Mouse (Mus musculus) layer of hippocampus, postnatal 10 days (tissue): ENCODE measurements around the gene Lsamp. TPM values are rescaled to one million over a fixed set of nuclear protein-coding genes. Genes with fewer than 3 reads are reported as not detected.

ENCODE experiments used
- DNase-seq, 2 experiments: peaks; one replicate each; pipeline ENCODE4 v3.0.0; 2021; ENCODE audit warnings: low spot score in 2 of 2
- total RNA-seq, 2 experiments: library from RNA; stranded (reverse); gene quantifications; 2 replicates each; pipeline ENCODE4 v1.2.3; 2021

The Lsamp gene
- total RNA-seq, 2 experiments from 2014 or later, result 527 to 565 TPM

DNA sequence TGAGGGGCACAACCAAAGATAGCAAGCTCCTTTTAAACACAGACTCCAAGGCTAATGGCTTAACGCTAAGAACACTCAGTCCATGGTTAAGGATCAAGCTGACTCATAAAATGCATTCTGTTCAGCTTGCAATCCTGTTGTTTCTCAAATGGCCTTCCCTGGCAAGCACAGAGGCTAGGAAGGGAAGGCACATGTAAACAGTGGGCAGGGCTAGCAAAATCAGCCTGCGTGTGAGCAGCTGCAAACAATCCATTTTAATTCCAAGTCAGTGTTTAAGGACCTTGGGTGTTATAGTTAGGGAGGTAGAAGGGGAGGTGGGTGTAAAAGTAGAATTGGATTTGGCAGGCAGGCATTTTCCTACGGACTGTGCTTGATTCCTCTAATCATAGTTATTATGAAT lies 1195.4 kb downstream of the Lsamp start:
- DNase-seq, result no peak

DNA sequence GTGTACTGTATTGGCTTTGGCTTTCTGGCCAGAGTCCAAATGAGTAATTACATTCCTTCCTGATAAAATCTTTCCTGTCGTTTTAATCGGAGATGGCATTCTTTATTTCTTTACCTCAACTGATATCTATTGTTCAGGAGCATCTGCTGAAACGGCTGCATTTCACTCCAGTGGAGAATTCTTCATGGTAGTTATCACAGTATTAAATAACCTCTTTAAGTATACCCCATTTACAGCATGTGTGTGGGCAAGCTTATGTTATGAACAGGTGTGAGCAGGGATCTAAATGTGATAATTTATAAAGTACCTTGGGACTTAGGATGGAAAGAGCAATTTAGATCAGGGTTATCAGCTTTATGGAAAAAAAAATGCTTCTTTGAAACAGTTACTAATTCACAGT lies 1196.7 kb downstream of the Lsamp start:
- DNase-seq, result no peak

DNA sequence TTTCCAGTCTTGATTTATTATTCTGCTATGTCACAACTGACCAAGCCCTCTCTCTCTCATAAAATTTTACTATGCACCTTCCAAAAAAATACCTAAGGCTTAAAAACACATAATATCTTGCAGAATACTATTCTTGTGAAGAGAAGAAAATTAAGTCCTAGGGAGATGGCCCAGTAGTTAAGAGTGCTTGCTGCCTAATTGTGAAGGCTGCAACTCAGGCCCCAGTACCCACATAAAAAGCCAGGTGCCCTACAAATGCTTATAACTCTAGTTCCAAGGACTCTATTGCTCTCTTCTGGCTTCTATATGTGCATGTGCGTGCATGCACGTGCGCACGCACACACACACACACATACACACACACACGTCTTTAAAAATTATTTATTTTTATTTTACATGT lies 1225.9 kb downstream of the Lsamp start:
- DNase-seq, result no peak

DNA sequence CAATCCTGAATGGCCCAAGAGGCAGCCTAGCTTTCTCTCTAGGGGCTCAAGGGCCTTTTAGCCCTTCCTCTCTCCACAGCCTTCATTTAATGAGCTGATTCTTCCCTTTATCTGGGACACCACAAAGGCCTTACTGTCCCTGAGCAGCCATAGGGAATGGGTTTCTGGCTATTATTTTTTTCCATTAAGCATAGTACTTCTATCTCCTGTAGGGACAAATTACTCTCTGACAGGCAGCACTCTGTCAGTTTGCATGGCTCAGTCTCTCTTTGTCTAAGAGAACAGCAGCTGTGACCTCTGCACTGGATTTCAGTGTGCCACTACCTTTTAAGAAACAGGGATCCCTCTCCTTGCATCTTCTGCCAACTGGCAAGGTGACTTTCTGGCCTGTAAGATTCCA lies 1251.7 kb downstream of the Lsamp start:
- no peak for DNase-seq

DNA sequence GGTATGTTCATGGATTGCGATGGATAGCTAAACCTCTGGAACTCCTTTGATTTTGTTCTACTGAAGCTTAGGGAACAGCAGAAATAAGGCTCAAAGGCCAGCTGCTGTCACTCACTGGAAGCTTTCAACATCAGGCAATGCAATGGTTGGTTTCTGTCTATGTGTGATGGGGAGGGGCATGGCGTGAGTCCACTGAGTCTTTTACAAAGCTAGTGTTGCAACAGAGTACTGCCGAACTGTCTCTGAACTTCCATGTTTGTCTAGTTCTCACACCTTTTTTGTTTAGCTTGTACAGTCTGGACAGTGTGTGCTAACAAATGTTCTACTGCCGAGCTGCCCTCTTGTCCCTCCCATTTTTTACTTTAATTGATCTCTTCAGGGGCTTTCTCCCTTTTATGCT lies 1258.7 kb downstream of the Lsamp start:
- no peak for DNase-seq

DNA sequence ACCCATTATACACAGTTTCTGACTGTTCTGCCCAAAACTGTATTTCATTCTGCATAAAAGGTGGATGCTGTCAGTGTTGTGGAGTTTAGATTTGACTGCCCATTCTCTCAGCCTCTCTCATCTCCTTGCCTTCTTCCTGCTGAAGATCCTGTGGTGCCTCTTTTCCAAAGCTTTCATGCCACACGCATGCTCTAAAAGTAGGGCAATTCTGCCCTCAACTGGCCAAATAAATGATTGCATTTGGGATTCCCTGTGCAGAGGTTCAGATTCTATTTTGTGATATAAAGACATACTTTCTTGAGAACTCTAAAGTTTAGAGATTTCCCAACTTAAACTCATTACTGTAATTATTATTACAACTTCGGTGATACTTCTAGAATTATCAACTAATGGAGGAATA lies 1260.5 kb downstream of the Lsamp start:
- DNase-seq, result peak; percentile 66 to 77

DNA sequence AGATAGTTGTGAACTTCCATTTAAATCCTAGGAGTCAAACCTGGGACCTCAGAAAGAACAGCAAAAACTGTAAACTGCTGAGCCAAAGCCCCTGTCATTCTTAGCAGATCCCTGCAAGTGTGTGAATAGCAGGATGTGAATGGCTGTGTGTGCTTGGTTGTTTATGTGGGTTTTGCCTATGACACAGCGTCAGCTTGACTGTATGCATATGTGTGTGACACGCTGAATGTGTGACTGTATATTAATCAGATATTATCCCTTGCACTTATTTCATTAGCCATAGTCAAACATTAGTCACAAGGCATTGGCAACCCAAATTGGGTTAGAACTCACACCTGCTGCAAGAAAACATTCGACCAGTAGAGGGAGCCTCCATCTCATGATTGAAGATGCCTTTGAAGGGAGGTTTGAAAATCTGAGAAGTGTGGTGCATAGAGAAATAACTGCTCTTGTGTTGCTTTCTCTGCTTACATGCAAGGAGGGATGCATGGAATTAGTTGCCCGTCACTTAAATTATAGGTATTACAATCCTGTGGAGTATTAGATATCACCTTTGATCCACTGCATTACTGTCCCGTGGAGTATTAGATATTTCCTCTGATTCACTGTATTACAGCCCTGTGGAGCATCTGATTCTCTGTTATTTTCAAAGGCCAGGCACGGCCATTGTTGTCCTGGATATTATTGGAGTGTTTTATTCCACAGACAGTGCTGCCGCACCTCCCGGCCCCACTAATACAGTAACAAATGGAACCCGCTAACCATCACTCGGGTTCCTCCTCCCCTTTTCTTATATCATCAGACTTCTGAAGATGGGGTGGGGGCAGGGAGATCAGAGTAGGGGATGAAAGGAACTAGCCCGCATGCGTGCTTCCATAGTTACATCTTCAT lies 1274.2 kb downstream of the Lsamp start:
- peak; percentile 86 for DNase-seq

DNA sequence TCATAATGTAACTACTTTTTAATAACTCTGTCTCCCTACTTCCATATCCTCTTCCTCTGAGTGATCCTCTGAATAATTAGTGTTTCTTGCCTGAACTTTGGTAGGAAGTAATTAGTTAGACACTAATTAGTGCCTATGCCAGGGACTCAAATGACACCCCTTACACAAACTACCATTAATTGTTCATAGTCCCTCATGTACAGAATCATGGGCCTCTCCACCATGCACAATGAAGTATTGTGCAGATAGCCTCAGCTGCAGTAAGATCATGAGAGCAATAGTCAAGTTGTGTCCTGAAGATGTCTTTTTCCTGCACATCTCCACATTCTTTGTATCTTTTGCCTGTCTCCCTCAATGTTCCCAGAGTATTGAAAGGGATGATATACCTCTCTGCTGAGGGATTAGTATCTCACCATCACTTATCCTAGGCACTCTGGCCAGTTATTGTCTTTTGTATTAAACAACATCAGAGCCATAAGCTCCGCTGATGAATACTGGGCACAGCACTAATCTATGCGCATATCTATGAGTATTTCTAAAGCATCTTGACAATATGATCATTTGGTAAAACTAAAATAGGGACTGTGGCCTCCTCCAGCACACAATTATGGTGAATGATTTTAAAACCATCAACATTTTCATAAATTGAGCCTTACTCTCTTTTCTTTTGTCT lies 1292.0 kb downstream of the Lsamp start:
- no peak for DNase-seq

DNA sequence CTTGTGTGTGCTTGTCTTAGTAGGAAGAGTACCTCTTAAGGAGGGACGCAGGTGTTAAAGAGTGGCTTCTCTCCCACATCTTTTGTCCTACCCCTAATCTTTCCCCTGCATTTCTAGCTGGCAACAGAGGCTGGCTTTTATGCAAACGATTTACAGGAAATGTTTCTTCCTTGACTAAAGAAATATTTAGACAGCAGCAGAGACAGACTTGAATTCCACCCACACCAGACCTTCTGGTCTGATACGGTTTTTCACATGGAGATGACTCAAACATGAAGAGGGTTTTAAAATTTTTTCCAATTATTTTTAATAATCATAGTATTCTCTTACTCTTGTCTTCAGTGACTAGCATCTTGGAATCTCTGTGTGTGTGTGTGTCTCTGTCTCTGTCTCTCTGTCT lies 1333.8 kb downstream of the Lsamp start:
- DNase-seq, result no peak

DNA sequence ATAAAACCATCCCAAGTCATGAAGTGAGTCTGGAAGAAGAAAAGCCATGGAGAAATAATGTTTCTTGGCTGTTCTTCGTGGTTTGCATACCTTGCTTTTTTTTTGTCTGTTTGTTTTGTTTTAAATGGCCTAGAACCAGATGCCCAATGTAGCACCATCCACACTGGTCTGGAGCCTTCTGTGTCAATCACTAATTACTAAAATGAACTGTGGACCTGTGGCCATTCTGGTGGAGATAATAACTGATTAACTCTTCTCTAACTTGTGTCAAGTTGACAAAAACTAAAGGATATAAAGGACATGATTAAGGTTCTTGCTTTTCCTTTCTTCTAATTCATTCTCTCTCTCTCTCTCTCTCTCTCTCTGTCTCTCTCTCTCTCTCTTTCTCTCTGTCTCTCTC lies 1359.3 kb downstream of the Lsamp start:
- no peak for DNase-seq

DNA sequence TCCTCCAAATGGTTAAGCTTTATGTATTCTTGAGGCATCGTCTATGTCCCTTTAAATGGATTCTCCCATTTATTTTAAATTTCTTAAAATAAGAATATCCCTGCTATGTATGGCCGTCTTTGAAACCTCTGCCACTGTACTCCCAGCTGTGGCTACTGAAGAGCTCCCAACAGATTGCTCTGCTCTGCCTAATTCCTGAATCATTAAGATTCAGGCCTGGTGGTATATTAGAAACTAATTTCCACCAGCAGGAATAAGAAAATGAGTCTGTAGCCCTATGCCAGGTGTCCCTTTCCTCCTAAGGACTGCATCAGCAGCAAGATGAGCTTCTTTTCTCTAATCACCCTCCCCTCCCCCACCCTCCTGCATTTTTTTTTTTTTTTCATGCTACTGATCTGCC lies 1381.0 kb downstream of the Lsamp start:
- no peak for DNase-seq

DNA sequence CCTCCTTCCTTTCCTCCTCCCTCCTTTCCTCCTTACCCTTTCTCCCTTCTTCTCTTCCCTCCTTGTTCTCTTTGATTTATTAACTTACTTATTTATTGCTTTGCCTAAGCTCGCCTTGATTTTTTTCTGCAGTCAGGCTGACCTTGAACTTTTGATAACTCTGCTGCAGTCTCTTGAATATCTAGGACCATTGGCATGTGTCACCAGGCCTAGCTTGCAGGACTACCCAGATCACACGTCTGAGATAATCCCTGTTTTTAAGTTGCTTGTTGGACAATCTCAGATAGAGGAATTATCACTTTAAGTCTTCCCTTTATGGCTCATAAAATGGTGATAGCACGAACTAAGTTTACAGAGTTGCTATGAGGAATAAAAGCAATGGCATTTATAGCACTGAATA lies 1399.5 kb downstream of the Lsamp start:
- DNase-seq, result no peak

DNA sequence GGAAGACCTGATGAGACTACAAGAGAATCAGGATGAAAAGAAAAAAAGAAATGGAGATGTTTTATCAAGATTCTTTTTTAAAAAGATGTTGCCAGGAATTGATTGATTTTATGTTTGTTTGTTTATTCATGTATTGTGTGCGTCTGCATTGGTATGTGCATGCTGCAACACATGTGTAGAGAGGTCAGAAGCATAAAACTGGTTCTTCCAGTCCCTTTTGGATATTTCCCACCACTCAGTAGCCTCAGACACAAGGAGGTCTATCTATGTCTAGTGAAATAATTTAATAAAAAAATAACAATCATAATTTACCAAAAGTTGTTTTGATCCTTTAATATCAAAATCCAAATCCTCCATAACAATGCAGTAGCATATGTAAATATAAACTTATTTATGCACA lies 1400.1 kb downstream of the Lsamp start:
- DNase-seq, result no peak

DNA sequence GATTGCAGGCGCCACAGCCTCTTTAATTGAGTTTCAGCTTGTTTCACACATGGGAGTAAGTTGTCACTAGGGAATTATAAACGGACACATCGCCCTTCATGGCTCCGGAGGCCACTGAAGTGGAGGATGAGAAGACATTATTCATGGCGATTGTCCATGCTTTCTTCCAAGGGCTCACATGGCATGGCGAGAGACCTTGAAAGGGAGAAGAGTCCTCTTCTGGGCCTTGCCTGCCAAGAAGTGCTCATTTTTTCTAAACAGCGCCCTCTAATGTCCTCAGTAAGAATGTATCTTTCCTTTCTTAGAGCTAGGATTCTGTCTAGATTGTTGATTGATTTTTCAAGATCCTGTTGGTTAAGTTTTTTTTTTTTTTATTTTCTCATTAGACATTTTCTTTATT lies 1424.7 kb downstream of the Lsamp start:
- DNase-seq, result no peak

DNA sequence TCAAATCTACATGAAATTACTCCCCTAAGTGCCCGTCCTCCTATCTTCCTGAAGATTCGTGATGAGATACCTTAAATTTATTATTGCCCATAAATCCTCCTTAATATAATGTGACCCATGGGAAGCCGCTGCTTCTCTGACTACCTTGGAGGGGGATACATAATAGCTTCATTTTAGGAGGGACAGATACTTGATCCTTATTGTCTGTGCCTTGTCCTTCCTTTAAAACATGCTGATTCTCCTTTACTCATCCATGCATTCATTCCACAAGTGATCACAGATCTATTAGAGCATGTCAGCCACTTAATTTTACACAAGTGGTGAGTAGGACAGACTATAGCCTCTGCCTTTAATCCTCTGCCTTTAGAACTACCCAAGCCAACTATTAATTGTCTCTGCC lies 1426.5 kb downstream of the Lsamp start:
- DNase-seq, result no peak

DNA sequence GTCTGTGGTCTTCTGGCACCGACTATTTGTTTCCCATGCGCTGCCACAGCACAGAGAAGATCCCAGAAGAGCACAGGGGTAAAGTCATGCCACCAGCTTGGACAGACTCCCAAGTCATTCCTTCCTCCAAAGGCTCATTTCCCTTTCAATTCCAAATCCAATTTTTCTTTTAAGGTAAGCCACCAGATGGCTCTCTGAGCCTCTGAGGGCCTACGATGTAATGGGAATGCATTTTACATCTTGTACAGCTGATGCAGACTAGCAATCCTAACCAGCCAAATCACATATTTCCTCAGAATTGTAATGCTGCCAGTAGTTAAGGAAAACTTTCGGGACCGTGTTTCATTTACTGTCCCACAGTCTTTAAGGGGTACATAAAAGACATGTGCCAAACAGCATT lies 1433.2 kb downstream of the Lsamp start:
- no peak for DNase-seq

DNA sequence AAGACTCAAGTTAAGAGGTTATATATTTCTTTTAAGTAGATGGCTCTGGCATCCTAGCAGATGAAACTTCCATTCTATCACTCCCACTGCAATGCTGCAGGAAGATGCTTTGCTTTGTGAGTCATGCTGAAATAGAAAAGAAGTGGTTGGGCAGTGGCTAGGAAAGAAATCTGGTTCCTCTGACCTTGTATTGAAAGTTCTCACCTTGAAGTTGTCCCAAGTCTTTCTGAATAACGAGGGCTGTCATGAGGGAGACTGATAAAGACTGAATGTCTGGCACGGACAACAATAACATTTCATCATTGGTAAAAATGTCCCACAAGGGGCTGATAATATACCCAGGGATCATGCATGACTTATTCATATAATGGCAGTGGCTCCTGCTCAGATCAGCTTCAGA lies 1483.2 kb downstream of the Lsamp start:
- no peak for DNase-seq

DNA sequence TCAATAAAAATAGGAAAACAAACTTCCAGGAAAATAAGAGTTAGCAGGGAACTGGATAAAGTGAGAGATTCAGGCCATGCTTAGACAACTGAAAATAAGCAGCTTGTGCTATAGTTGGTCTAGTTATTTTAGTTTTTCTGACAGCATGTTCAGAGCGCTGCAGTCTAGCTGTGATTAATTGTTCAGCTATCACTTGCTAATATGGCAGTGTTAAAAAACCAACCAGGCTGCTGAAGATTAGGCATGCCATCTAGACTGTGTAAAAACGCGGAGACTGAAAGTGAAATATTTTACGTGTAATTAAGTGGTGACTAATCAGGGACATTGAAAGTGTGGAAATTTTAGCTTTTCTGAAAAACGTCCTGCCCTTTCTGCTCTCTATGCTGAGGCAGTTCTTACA lies 1494.5 kb downstream of the Lsamp start:
- no peak for DNase-seq

DNA sequence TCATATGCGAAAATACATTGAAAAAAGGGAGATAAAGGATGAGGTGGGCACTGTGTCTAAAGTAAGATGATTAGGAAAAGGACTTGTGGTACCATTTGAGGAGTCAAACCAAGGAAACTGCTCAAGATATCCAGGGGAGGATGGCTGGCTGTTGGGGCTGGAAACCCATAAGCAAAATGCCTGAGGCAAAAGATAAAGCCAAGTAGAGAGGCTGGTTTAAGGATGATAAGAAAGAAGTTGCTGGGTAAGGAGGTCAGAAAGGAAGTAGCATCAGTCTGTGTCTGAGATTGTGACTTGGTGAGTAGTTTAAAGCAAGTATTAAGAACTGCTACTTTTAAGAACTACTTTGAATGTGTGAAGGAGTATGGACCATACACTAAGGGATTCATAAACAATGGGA lies 1497.7 kb downstream of the Lsamp start:
- DNase-seq, result no peak

DNA sequence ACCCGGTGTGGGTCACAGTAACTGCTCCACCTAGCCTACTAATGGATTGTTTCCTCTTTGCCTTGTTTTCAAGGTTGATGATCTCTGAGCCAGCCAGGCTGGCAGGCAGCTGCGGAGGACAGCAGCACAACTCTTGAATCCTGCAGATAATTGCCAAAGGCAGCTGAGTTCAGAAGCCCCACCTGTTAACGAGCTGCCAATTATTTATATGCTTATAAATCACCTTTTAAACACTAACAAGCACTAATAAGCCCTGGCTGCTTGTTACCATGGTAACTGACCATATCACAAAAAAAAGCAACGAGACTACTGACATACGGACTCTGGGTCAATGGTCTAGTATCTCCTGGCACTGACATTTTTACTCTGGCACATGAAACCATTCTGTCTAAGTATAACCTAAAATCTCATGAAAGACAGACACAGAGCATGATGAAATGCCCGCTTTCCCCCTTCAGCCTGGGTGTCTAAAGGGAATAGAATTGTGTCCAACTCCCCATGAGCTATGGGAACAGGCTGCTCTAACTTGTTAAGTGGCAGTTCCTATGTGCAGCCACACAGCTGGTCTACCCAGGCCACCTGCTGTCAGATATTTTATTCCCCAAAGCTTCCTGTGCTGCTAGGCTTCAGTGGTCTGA lies 1526.9 kb downstream of the Lsamp start:
- no peak for DNase-seq

DNA sequence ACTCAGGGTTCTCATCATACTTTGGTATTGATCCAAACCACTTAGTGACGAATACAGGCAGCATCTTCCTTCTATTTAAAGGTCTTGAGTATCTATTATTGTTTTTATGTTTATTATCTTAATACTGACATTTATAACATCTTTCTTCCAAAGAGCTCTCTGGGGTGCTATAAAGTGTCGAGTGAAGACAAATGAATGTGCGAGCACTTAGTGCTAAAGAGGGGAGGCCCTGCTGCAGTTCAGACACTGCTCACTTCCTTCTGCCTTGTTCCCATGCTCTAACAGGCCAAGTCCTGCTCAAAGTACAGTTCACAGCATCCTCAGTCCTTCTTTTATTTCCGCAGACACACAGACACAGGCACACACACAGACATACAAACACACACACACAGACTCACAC lies 1537.4 kb downstream of the Lsamp start:
- no peak for DNase-seq

DNA sequence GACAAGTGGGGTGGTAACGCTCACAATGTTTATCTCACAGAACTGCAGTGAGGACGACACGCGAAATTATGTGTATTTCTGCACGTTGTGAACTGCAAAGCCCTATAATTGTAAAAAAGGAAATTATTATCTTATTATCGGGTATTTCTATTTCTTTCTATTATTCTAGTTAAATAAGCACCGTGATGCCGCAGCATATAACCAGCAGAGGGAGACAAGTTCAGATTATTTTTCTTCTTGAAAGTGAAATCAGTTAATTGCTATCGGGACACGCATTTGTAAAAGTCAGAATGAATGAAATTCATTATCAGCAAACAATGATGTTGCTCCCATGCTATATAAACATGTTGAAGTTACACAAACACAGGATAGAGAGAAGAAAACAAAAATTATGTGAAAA lies 1540.1 kb downstream of the Lsamp start:
- peak in 1 of 2 experiments; percentile 40 for DNase-seq
